Mouse (Mus musculus): ENCODE results near the gene Adgrg3.

Adgrg3 gene

DNA sequence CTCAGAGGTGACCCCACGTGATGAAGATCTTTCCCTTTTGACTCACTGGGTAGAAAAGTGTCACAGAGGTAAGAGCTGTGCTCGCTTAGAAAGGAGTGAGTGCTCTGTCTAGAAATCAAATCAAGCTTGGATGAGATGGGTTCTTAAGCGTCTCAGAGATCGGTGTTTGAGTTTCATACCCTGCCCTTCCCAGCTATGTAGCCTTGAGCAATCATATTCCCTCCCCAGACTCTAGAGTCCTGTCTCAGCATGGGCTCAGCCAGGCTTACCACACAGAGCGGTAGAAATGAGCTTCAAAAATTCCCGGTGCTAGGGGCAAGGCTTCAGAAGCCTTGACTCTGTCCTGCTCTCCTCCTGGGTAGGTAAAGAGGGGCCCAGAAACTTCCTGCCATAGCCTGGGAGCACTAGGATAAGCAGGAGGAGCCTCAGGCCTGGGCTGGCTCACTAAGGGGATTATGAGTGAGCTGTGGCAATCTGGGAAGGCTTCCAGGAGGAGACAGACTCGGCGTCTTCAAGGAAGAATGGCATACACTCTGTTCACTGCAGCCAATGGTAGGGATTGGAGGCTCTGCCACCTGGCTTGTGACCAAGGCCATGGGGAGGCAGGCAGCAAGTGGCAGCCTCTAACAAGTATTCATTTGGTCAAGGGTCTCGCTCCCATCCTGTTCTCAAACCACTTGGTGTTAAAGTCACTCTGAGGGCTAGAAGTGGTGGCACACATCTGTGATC is 24.3 kb upstream of the Adgrg3 start:
- no peak for DNase-seq (ENCODE audit: low spot score)

DNA sequence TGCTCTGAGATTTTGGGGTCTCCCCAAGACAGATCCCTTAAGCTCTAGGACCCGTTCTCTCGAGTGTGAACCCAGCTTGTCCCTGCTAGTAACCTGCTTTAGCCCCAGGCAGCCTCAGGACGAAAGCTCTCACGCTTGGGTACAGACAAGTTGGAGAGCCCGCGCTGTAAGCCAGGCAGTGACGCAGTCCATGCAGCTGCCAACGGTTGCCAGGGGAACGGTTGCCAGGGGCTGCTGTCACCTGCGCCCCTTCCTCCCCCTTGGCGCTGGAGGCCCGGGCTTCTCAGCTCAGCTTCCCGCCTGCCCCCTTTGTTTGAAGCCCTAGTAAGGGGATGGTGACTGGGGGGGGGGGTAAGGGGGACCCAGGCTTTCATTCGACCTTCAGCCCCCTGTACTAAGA is 23.5 kb upstream of the Adgrg3 start:
- peak; percentile 65 for DNase-seq (ENCODE audit: low spot score)

DNA sequence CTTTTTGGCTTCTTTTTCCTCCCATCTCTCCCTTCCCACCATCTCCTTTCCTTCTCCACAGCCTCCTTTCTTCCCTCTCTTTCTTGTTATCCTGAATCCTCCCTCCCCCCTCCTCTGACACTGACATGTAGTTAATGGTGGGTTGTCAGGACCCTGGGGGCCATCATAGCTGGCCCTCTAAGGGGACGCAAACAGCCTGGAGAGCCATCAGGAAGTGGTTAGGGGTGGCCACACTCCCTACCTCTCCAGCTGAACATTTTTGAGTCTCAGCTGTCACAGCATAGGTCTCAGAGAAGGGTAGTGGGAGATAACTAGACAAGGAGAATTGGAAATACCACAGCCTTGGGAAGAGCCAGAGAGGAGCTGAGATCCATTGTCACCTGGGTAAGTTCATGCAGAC is 23.0 kb upstream of the Adgrg3 start:
- no peak for DNase-seq (ENCODE audit: low spot score)

DNA sequence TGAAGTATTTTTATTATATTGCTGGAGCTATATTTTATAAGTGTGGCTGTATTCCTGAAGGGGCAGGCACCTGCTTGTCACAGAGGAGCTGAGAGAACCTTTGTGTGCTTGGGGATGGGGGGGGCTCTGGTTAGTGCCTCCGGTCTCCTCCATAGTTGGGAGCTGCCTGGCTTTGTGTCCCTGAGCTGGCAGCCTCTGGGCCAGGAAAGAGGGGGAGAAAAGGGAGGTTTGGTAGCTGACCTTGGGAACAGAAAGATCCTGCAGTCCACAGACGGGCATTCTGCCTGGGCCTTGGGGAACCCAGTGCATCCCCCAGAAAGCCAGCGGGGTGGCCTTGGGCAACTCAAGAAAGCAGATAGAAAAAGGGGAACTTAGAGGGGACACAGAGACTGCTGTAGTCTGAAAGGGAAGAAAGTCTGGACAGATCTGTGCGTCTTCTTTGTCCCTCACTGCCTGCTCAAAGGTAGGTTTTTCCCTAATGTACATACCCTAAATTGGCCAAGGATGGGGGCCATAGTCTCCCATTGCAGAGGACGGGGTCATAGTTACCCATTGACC is 22.1 kb upstream of the Adgrg3 start:
- DNase-seq (ENCODE audit: low spot score) = no peak

DNA sequence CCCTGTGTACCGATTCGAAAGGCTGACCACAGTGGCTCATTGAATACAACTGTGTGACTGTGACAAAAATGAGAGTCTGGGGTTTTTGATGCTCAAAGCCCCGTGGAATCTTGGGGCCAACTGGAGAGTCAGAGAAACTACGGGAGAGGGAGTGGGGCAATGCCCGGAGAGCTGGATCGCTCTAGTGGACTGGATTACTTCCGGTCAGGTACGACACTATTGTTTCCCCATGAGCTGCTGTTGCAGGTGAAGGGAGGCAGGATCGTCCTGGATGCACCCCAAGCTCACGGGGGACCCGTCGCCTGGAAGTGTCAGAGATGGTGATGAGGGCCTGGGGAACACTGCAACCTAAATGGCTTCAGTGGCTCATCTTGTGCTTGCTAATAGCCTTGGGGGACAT is 21.5 kb upstream of the Adgrg3 start:
- DNase-seq (ENCODE audit: low spot score) = no peak

DNA sequence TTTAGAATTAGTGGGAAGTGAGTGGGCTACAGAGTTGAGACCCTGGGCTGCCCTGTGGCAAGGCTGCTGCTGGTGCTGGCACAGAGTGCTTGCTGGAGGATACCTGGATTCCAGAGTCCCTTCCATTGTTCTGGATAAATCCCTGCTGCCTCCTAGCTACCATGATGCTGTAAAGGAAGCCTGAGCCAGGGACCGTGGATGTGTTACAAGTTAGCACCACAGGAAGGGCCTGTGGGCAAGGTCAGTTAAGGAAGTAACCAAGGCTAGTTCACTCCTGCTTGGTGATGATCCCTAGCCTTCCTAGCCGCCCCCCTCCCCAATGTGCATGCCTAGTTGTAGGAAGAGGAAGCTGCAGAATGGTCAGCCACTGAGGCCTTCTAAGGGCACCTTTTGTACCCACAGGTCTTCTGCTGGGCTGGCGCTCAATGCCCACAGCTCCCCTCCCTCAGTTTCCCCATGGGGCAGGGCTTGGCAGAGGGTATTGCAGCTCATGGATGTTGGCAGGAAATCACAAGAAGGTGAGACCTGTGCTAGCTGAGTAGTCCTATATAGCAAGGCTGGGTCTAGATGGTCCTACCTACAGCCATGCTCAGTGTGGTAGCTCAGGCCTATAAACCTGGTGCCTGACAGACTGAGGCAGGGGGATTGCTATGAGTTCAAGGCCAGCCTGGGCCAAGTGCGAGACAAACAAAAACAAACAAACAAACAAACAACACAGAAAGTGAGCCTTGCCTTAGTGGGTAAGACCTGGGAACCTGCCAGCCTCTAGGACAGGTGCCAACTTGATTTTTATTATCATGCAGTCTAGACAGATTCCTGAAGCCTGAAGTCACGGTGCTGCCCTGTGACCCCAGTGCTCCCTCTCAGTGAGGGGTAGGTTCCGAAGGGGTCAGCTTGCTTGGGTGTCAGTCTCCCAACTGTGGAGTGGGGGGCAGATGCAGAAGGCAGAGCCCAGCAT is 20.3 kb upstream of the Adgrg3 start:
- no peak for DNase-seq (ENCODE audit: low spot score)

DNA sequence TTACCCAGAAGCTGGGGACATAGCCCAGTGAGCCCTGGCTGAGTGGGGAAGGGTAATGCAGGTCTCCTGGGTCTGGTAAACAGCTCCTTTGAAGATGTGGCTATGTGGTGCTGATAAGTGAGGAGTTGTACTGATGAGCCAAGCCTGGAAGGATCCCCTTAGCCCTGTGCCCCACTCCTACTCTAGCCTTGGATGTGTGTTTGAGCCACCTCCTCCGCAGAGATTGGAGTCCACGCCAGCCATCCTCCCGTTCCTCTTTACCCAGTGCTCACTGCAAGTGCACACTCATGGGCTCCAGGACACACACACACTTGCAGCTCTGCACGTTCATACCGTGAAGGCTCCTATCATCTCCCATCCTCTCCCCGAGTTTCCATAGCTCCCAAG is 19.6 kb upstream of the Adgrg3 start:
- no peak for DNase-seq (ENCODE audit: low spot score)

DNA sequence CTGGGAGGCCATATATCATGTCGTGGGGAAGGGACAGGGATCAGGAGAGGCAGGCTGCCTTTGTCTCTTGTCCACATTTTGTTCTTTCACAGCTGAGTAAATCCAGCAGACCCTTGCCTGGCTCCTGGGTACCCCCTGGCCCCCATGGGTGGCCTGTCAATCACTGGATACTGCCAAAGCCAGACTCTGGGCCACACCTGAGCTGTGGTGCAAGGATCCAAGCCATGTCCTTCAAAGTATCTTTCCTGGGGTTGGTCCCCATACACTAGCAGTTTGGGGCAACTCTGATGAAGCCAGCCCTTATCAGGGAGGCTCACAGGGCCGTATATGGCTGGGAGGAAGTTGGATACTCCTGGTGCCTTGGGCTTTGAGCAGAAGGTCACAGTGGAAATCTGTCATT is 19.1 kb upstream of the Adgrg3 start:
- DNase-seq (ENCODE audit: low spot score) = no peak

DNA sequence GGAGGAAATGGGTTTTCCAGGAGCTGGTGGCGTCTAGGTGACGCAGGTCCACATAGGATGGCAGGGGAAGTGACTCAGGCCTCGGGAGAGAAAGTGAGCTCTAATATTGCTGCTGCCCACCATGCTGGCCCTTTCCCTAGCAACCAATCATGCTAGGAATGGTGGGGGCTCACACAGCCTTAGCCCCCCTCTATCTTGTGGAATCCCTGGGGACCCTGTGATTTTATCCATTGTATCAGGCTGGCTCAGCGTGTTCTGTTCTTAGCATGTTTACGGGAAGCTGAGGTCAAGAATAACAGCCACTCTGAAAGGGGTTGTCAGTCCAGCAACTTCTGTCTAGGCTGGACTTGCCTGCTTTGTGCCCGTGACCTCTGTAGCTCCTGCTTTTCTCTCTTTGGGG is 18.5 kb upstream of the Adgrg3 start:
- no peak for DNase-seq (ENCODE audit: low spot score)

DNA sequence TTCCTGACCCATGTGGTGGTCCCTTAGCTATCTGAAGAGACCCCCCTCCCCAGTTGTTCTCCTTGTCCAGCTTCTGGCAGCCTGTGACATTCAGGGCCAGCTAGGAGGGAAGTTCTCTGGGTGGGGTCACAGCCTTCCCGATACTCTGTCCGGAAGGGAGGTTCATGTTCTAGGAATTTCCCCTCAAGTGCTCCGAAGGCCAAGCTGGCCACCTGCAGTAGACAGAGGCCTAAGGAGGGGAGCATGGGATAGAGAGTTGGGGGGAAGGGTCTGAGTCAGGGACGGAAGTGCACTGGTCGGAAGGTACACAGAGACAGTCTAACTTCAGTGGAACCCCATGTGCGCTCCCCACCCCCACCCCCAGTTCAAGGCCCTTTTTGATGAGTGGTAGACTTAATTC is 17.5 kb upstream of the Adgrg3 start:
- DNase-seq (ENCODE audit: low spot score) = no peak

DNA sequence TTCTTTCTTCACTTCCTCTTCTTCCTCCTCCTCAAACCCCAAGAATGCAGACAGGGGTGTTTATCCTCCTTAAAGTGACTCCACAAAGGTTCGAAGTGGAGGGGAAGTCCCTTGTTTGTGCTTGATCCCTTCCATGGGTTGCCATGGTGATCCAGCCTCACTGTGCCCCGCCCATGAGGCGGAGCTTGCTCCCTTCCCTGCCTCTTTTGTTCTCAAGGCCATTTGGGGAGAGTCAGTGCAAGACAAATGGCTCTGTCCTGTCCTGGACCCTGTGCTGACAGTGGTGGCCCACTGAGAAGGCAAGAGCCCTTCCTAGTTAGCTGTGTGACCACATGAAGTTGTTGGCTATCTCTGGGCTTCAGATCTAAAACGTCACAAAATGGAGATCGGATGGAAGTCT is 16.8 kb upstream of the Adgrg3 start:
- DNase-seq (ENCODE audit: low spot score) = no peak

DNA sequence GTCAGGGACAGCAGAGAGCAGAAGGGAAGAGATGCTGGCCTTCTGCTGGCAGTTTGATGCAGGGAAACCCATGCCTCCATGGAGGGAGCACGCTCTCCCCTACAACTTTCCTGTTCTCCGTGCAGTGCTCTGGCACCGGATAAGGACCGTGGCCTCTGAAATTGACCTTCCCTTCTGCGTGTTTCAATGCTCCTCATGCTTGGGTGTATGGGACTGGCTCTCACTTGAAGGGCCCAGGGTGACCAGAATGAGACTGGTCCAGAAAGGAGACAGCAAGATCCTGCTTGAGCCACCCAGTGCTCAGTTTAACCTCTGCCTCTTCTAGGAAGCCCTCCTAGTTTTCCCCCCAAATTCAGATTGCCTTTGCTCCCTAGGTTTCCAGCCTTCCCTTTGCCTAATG is 16.3 kb upstream of the Adgrg3 start:
- DNase-seq (ENCODE audit: low spot score) = no peak

DNA sequence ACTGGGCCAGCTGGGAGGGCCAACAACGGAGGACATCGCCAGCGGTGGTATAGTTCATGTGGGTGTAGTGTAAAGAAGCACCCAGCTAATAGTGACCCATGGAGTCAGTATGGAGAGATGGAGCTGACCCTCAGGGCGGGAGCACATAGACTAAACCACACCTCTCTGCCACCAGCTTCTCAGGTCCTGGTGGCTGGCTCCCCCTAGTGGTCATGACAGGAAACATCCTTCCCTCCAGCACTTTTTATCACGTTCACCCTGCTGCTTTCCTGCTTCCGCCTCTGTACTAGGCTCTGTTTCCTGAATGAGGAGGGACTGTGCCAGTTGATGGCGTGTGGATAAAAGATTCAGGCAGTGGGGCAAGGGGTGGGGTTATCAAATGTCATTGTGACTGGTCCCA is 15.8 kb upstream of the Adgrg3 start:
- DNase-seq (ENCODE audit: low spot score) = peak; percentile 63

DNA sequence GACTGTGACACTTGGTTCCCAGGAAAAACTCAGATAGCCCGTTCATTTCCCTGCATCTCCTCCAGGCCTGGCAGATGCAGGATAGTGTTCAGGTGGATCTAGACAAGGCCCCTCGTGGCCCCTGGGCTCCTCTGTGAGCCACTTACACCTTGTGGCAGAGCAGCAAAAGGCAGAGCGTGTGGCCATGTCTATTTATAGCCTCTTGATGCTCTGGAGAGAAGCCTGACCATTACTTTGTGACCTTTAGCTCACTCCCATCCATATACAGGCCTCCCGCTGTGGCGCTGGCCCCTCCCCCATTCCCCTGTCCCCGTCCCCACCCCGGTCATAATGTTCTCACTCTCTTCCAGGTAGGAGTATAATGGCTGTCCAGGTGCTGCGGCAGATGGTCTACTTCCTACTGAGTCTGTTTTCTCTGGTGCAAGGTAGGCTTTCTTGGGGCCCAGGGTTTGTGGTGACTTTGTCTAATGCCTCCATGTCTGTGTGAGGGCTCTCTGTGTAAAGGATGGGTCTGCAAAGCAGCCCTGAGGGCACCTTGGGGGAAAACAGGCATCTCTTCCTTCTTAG is 15.3 kb upstream of the Adgrg3 start:
- no peak for DNase-seq (ENCODE audit: low spot score)

DNA sequence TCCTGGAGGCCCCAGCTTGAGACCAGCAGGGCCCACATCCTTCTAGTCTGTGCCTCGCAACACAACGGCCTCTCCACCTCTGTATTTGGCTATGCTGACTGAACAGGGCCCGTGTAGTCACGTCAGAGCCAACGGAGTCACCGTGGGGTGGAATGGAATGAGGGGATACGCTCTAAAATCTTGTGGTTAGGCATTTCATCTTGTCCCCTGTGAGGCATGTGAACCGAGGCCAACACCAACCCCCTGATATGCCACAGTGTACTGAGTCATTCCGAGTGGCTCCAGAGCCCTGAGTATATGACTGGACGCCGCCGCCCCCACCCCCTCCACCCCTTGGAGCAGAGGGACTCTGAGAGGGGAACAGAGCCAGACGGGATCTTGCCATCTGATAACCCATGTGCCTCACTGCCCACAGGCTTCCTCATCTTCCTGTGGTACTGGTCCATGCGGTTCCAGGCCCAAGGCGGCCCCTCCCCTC is 5.0 kb upstream of the Adgrg3 start:
- DNase-seq (ENCODE audit: low spot score) = no peak

DNA sequence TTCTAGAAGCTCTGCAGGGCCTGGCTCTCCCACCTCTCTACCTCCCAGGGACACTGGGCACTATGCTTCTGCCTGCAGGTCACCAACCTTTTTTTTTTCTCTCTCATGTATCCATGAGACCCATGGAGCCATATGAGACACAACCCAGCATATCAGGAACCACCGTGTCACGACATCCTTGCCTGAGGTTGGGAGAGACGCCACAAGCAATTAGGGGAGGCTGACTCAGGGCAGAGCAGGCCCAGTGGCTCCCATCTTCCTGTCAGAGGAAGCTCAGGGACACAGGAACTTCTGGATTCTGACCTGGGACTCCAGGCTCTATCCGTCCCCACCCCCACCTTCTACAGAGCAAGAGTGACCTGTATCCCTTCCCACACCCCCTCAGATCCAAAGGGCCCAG is 1.6 kb upstream of the Adgrg3 start:
- no peak for DNase-seq (ENCODE audit: low spot score)

DNA sequence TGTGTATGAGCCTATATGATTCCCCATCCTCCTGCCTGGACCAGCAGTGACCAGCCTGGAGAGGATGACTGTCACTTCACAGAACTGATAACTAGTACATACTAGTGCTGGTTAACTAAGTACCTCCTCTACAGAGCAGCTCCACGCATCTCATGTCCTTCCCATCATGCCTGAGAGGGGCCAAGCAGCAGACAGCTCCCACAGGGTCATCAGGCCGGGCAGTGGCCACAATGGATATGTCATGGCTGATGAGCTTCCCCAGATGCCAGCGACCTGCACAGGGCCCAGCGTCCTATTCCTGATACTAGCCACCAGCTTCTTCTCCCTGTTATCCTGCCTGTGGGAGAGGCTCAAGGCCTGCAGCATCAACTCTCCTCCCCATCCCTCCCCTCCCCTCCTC is 808 bp upstream of the Adgrg3 start:
- no peak for DNase-seq (ENCODE audit: low spot score)

DNA sequence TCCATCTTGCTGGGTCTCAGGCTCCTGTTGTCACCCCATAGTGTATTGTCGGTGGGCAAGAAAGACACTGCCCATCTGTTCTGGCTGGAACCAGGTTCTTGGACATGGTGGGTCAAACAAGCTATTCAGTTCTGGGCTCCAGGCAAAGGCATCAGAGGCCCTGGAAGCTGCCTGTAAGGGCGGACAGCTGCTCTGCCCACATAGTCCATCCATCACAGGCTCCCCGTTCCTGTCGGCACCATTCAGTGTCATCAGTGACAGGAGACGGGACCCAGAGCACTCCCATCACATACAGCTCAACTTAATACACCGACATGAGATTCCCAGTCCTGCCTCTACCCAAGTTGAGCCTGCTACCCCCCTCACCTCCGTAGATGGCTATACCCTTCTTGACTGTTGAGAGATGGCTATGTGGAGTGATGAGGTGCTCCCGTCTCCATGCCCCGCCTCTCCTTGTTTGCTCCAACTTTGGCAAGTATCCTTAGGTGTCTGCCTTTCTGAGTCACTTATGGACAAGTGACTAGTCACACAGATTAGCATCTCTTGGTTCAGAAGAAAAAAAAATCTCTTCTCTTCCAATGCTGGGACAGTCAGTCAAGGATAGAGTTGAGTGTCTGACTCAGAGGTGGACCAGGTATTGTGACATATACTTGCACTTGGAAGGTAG is 610 bp downstream of the Adgrg3 start:
- no peak for DNase-seq (ENCODE audit: low spot score)

DNA sequence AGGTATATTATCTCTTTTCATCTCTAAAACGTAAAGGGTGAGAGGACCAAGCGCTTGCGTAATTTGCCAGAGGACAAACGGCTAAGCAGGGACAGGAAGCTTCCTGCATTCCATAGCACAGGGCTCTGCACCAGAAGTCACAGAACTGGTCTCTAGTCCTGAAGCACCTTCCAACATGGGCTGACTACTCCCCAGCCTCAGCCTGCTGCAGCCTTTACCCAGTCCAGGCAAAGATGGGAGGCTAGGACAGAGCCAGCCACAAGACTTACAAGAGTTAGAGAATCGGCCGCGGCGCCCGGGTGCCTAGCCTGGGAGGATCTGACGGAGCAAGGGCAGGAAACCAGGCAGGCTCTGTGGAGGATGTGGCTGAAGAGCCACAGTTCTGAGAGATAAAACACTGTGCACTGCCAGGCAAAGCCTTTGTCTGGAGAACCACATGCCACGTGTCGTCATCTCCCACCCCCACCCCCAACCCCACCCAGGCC is 2.8 kb downstream of the Adgrg3 start:
- DNase-seq (ENCODE audit: low spot score) = no peak

DNA sequence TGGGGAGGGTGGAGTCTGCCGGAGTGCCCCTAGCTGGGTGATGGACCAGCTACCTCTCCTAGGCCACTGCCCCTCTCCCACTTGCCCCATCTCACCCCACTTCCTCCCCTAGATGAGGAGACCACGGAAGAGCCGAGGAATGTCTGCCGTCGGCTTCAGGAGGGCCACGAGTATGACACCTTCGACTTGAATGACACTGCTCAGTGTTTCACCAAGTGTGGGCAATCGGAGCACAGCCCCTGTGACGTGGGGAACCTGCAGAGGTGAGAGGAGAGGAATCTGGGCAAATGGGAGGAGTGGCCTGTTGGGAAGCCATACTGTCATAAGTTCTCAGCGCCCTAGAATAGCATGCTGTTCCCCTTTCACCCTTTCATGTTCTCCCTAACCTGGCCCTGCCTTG is 3.3 kb downstream of the Adgrg3 start:
- DNase-seq (ENCODE audit: low spot score) = no peak

DNA sequence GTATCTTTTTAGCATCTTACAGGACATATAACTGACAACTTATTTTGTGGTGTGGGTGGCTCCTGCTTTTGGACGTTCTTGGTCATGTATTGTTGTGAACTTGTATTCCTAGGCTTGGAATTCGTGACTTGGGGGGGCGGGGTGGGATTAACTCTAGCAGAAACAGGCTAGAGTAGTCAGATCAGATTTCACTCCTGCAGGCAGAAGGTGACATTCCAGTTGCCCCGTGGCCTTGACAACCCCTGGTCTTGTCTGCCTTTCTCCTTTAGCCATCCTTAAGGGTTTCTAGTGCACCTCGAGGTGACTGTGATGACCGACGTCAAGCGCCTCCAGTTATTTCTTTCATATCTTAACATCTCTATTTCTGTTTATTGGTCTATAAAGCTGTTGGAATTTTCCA is 5.7 kb downstream of the Adgrg3 start:
- no peak for DNase-seq (ENCODE audit: low spot score)

DNA sequence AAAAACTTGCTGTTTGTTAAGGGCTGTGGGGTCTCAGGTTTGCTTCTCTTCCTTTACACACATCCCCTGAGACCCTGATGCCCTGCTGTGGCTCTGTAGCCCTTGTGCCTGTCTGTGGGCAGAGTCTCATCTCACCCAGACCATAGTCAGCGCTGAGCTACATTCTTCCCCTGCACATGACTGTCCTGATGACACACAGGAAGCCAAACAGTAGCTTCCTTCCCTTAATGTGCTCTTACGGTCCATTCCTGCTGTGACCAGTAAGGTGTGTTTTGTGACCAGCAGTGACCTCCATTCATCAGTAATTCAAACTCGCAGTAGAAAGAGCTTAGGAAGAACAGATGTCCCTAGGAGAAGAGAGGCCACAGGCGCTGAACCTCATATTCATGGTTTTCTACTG is 6.9 kb downstream of the Adgrg3 start:
- no peak for DNase-seq (ENCODE audit: low spot score)

Data from left cerebral cortex, adult 11 months (tissue).